Mouse (Mus musculus) bone marrow macrophage, adult 2 months (primary cell): ENCODE data around the gene Sec16b.

ENCODE experiments used
- CTCF ChIP-seq: IDR thresholded peaks from 2 replicates; pipeline ENCODE4 v1.5.1; 2012; ENCODE audit warnings: low read depth, mild to moderate bottlenecking, low read length, moderate library complexity
- POLR2A ChIP-seq: IDR thresholded peaks from 2 replicates; pipeline ENCODE4 v1.6.1; 2012; ENCODE audit warnings: mild to moderate bottlenecking, low read depth, low read length, borderline replicate concordance

DNA sequence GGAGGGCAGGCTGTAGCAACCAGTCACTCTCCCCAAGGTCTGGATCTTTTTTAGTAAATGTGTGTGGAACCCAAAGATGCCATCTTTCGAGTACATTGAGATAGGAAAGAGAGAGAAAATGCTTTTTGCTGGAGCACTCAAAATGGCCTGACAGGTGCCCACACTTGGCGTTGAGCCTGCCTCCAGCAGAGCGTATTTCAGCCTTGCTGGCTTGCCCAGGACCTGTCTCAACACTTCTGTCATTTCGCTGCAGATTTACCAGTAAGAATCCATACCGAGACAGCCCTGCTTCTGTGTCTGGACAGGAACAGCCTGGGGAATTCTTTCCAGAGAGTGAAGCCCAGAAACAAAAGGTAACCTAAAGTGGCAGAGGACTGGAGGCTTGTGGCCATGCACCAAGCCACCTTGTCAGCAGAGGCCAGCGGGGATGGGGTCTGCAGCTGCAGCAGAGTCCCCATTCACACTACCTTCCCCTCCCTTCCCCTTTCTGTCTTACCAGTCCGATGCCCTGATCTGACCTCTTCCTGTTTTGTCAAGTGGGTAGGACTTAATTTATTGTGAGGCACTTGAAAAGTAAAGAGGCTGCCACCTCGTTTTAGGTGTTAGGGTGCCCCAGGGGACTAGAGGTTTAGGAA is 26.4 kb downstream of the Sec16b start:
- TF ChIP-seq CTCF (no peak), POLR2A (no peak)
